Mouse (Mus musculus): ENCODE data around the gene Gm20388. TPM values are rescaled to one million over a fixed set of nuclear protein-coding genes. Genes with fewer than 3 reads are reported as not detected.

Gm20388 gene
- total RNA-seq, 1 experiment, result 27.0 TPM

DNA sequence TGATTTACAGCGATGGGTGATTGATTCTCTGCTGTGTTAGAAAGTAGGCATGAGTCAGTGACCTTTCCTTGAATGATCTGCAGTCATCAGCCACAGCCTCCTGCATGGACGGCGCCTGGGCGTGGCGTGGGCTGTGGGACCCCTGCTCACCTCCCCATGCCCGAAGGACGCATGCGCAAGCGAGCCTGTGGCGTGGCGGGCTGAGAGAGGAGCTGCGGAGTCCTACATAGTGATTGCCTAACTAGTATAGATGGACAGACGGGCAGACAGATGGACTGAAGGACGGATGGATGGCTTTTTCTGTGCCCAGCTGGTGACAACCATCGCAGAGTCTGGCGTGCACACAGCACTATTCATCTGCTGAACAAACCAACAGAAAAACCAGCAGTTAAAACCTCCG, 1106.0 kb downstream of the Gm20388 start:
- H3K9ac ChIP-seq (ENCODE audit: insufficient read depth, low read depth, low read length, poor library complexity, severe bottlenecking), result no peak overlapping the region
- H3K9me3 ChIP-seq (ENCODE audit: control insufficient read depth, insufficient read depth, low read depth, low read length), result no peaks in the 10 kb centered on the region
- H3K4me3 ChIP-seq (ENCODE audit: insufficient read depth in 1 of 2, low read depth in 1 of 2, low read length in 2 of 2, poor library complexity in 1 of 2, severe bottlenecking in 1 of 2), result no peak overlapping the region
- in situ Hi-C loops (cut with MboI; ENCODE audit: low sequenced_read_pairs in 2 of 2, unreplicated experiment in 2 of 2), result no loop called here
- no peak overlapping the region for H3K27ac ChIP-seq (ENCODE audit: insufficient read depth, low read depth, low read length, poor library complexity, severe bottlenecking)
- no peaks in the 10 kb centered on the region for H3K4me1 ChIP-seq (ENCODE audit: control insufficient read depth in 2 of 2, insufficient read depth in 2 of 2, low read length in 2 of 2, poor library complexity in 1 of 2)
- no peaks in the 10 kb centered on the region for H3K36me3 ChIP-seq (ENCODE audit: control insufficient read depth, insufficient read depth, low read length, poor library complexity, severe bottlenecking)
- TF ChIP-seq MAFK (IDR thresholded peaks at IDR 0.05; ENCODE audit: insufficient read depth, low read depth, low read length), result no peak
- no peak for TF ChIP-seq HCFC1 (IDR thresholded peaks at IDR 0.05; ENCODE audit: borderline replicate concordance, insufficient read depth, low read length)
- TF ChIP-seq ZC3H11A (IDR thresholded peaks at IDR 0.05; ENCODE audit: borderline replicate concordance, low read depth, low read length), result no peak
- no peak for TF ChIP-seq ZNF384 (IDR thresholded peaks at IDR 0.05; ENCODE audit: low read depth, low read length)
- TF ChIP-seq CHD2 (IDR thresholded peaks at IDR 0.05; ENCODE audit: low read depth, low read length), result no peak
- DNase-seq (ENCODE audit: low read depth, low spot score), result no peak

DNA sequence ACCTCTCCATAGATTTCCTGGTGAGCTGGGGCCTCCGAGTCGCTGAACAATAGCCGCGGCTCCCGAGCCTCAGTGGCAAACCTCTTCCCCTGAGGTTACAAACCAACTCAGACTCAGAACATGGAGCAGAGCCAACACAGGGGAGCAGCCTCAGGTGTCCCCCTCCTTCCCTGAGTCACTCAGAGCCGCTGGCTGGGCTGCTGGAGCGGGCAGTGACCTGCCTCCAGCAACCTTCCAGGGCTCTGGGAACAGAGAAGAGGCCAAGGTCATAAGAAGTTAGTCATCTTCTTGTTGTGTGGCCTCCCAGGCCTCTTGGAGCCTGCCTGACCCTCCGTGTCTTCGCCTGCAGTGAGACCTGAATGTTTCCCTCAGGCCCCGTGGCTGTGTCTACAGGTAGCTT, 1107.6 kb downstream of the Gm20388 start:
- in situ Hi-C loops (cut with MboI; ENCODE audit: low sequenced_read_pairs in 2 of 2, unreplicated experiment in 2 of 2), result no loop called here
- TF ChIP-seq ZC3H11A (IDR thresholded peaks at IDR 0.05; ENCODE audit: borderline replicate concordance, low read depth, low read length) (no peak), ZNF384 (IDR thresholded peaks at IDR 0.05; ENCODE audit: low read depth, low read length) (no peak), HCFC1 (IDR thresholded peaks at IDR 0.05; ENCODE audit: borderline replicate concordance, insufficient read depth, low read length) (no peak), MAFK (IDR thresholded peaks at IDR 0.05; ENCODE audit: insufficient read depth, low read depth, low read length) (no peak), CHD2 (IDR thresholded peaks at IDR 0.05; ENCODE audit: low read depth, low read length) (no peak)
- no peaks in the 10 kb centered on the region for H3K36me3 ChIP-seq (ENCODE audit: control insufficient read depth, insufficient read depth, low read length, poor library complexity, severe bottlenecking)
- no peak overlapping the region for H3K9ac ChIP-seq (ENCODE audit: insufficient read depth, low read depth, low read length, poor library complexity, severe bottlenecking)
- no peak for DNase-seq (ENCODE audit: low read depth, low spot score)
- no peaks in the 10 kb centered on the region for H3K4me1 ChIP-seq (ENCODE audit: control insufficient read depth in 2 of 2, insufficient read depth in 2 of 2, low read length in 2 of 2, poor library complexity in 1 of 2)
- no peak overlapping the region for H3K27ac ChIP-seq (ENCODE audit: insufficient read depth, low read depth, low read length, poor library complexity, severe bottlenecking)
- no peaks in the 10 kb centered on the region for H3K9me3 ChIP-seq (ENCODE audit: control insufficient read depth, insufficient read depth, low read depth, low read length)
- no peak overlapping the region for H3K4me3 ChIP-seq (ENCODE audit: insufficient read depth in 1 of 2, low read depth in 1 of 2, low read length in 2 of 2, poor library complexity in 1 of 2, severe bottlenecking in 1 of 2)

DNA sequence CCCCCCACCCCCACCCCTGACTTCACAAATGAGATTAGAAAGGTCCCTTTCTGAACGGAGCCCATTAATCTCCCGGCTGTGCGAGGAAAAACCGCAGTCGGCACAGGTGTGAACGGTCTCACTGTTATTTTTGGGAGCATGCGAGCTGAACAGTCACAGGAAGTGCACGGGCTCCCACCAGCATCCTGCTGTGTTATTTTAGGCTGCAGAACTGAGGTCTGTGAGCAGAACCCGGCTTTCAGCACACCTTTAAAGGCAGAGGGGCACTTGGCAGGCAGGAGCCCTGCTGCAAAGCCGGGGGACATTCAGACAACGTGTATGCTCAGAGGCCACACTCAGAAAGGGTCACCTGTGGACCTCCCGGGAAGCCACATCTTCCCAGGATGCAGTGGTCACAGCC, 1110.8 kb downstream of the Gm20388 start:
- in situ Hi-C loops (cut with MboI; ENCODE audit: low sequenced_read_pairs in 2 of 2, unreplicated experiment in 2 of 2), result no loop called here
- Histone ChIP-seq H3K9ac (ENCODE audit: insufficient read depth, low read depth, low read length, poor library complexity, severe bottlenecking) (no peak overlapping the region), H3K9me3 (ENCODE audit: control insufficient read depth, insufficient read depth, low read depth, low read length) (no peaks in the 10 kb centered on the region), H3K36me3 (ENCODE audit: control insufficient read depth, insufficient read depth, low read length, poor library complexity, severe bottlenecking) (no peaks in the 10 kb centered on the region), H3K27ac (ENCODE audit: insufficient read depth, low read depth, low read length, poor library complexity, severe bottlenecking) (no peak overlapping the region), H3K4me1 (ENCODE audit: control insufficient read depth in 2 of 2, insufficient read depth in 2 of 2, low read length in 2 of 2, poor library complexity in 1 of 2) (no peaks in the 10 kb centered on the region), H3K4me3 (ENCODE audit: insufficient read depth in 1 of 2, low read depth in 1 of 2, low read length in 2 of 2, poor library complexity in 1 of 2, severe bottlenecking in 1 of 2) (no peak overlapping the region)
- no peak for TF ChIP-seq ZNF384 (IDR thresholded peaks at IDR 0.05; ENCODE audit: low read depth, low read length)
- no peak for TF ChIP-seq ZC3H11A (IDR thresholded peaks at IDR 0.05; ENCODE audit: borderline replicate concordance, low read depth, low read length)
- no peak for TF ChIP-seq MAFK (IDR thresholded peaks at IDR 0.05; ENCODE audit: insufficient read depth, low read depth, low read length)
- TF ChIP-seq CHD2 (IDR thresholded peaks at IDR 0.05; ENCODE audit: low read depth, low read length), result no peak
- no peak for TF ChIP-seq HCFC1 (IDR thresholded peaks at IDR 0.05; ENCODE audit: borderline replicate concordance, insufficient read depth, low read length)
- no peak for DNase-seq (ENCODE audit: low read depth, low spot score)

DNA sequence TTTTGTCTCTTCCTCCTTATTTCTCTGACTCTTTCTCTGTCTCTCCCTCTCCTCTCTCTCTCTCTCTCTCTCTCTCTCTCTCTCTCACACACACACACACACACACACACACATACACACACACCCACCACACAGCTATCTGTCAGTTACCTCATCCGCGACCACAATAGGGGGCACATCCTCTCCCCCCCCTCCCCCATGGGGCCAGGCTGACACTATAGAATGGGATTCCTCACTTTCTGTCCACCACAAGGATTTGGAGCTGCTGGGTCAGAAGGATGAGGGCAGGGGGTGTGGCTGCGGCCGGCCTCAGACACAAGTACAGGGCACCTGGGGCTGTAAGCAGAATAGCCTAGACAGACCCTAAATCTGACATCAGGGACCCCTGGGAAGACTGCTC, 1112.4 kb downstream of the Gm20388 start:
- Histone ChIP-seq H3K9me3 (ENCODE audit: control insufficient read depth, insufficient read depth, low read depth, low read length) (no peaks in the 10 kb centered on the region), H3K27ac (ENCODE audit: insufficient read depth, low read depth, low read length, poor library complexity, severe bottlenecking) (no peak overlapping the region), H3K9ac (ENCODE audit: insufficient read depth, low read depth, low read length, poor library complexity, severe bottlenecking) (no peak overlapping the region), H3K4me3 (ENCODE audit: insufficient read depth in 1 of 2, low read depth in 1 of 2, low read length in 2 of 2, poor library complexity in 1 of 2, severe bottlenecking in 1 of 2) (no peak overlapping the region), H3K36me3 (ENCODE audit: control insufficient read depth, insufficient read depth, low read length, poor library complexity, severe bottlenecking) (no peaks in the 10 kb centered on the region), H3K4me1 (ENCODE audit: control insufficient read depth in 2 of 2, insufficient read depth in 2 of 2, low read length in 2 of 2, poor library complexity in 1 of 2) (no peaks in the 10 kb centered on the region)
- DNase-seq (ENCODE audit: low read depth, low spot score), result no peak
- in situ Hi-C loops (cut with MboI; ENCODE audit: low sequenced_read_pairs in 2 of 2, unreplicated experiment in 2 of 2), result no loop called here
- TF ChIP-seq ZC3H11A (IDR thresholded peaks at IDR 0.05; ENCODE audit: borderline replicate concordance, low read depth, low read length), result no peak
- no peak for TF ChIP-seq MAFK (IDR thresholded peaks at IDR 0.05; ENCODE audit: insufficient read depth, low read depth, low read length)
- no peak for TF ChIP-seq HCFC1 (IDR thresholded peaks at IDR 0.05; ENCODE audit: borderline replicate concordance, insufficient read depth, low read length)
- TF ChIP-seq ZNF384 (IDR thresholded peaks at IDR 0.05; ENCODE audit: low read depth, low read length), result no peak
- no peak for TF ChIP-seq CHD2 (IDR thresholded peaks at IDR 0.05; ENCODE audit: low read depth, low read length)

DNA sequence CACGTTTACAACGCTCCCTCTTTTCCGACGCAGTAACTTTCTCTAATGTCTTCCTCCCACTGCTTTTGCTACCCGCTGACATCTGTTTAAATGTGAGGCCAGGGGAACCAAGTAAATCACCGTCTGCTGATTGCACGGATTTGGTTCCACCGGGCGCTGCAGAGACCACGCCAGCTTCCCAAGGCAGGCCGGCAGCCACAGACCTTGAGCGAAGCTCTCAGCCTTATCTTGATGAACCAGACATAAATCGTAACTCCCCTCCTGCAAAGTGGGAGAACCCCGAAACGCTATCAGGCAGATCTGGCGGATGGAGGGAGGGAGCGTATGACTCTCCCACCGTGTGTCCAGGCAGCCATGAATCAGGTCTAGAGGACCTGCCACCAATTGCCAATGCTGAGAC, 1113.1 kb downstream of the Gm20388 start:
- Histone ChIP-seq H3K9me3 (ENCODE audit: control insufficient read depth, insufficient read depth, low read depth, low read length) (no peaks in the 10 kb centered on the region), H3K9ac (ENCODE audit: insufficient read depth, low read depth, low read length, poor library complexity, severe bottlenecking) (no peak overlapping the region), H3K4me3 (ENCODE audit: insufficient read depth in 1 of 2, low read depth in 1 of 2, low read length in 2 of 2, poor library complexity in 1 of 2, severe bottlenecking in 1 of 2) (no peak overlapping the region), H3K4me1 (ENCODE audit: control insufficient read depth in 2 of 2, insufficient read depth in 2 of 2, low read length in 2 of 2, poor library complexity in 1 of 2) (no peaks in the 10 kb centered on the region), H3K27ac (ENCODE audit: insufficient read depth, low read depth, low read length, poor library complexity, severe bottlenecking) (no peak overlapping the region), H3K36me3 (ENCODE audit: control insufficient read depth, insufficient read depth, low read length, poor library complexity, severe bottlenecking) (no peaks in the 10 kb centered on the region)
- TF ChIP-seq ZC3H11A (IDR thresholded peaks at IDR 0.05; ENCODE audit: borderline replicate concordance, low read depth, low read length) (no peak), HCFC1 (IDR thresholded peaks at IDR 0.05; ENCODE audit: borderline replicate concordance, insufficient read depth, low read length) (no peak), CHD2 (IDR thresholded peaks at IDR 0.05; ENCODE audit: low read depth, low read length) (no peak), ZNF384 (IDR thresholded peaks at IDR 0.05; ENCODE audit: low read depth, low read length) (no peak), MAFK (IDR thresholded peaks at IDR 0.05; ENCODE audit: insufficient read depth, low read depth, low read length) (no peak)
- DNase-seq (ENCODE audit: low read depth, low spot score), result no peak
- in situ Hi-C loops (cut with MboI; ENCODE audit: low sequenced_read_pairs in 2 of 2, unreplicated experiment in 2 of 2), result no loop called here
